Mouse (Mus musculus) frontal cortex, adult 2 months (tissue): ENCODE measurements around the gene Fat4. TPM values are rescaled to one million over a fixed set of nuclear protein-coding genes. Genes with fewer than 3 reads are reported as not detected.
A peak's percentile ranks its signal among the peaks of the same experiment; 100 is the strongest.

ENCODE experiments used
- DNase-seq, 2 experiments: peaks; one replicate each; pipeline ENCODE4 v3.0.0; 2022; ENCODE audit warnings: low spot score in 1 of 2; ENCODE audit errors: extremely low spot score in 1 of 2
- polyA plus RNA-seq: library from polyadenylated mRNA; depleted of rRNA; stranded (reverse); fragments of >200 nt; gene quantifications from 2 replicates; pipeline ENCODE4 v1.2.3, GENCODE M21; 2012

Fat4 gene
- polyA plus RNA-seq, 1 experiment = 3.4 TPM

DNA sequence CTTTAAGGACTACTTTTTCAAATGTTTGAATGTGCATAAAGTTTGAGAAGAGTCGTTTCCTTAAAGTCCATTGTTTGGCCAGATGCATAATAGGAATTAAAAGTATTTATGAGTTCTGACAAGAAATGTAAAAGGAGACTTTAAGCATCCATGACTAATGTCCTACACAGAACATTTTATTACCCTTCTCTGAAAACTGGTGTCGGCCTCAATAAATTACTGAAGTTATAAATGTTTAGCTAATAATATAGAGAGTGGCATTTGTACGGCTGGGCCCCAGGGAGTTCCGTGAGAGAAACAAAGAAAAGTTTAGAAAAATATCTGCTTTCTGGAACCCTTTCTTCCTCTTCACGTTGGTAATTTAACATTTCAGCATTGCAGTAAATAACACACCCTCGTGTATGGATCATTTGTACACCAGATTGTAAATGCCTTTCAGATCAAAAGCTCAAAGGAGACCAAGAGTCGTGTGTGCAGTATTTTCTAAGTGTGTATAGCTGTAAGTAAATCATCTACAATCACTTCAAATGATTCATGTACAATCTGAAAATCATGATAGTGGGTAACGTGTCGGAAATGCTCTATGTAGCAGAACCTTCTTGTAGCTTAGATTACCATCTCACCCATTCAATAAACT, 69.4 kb downstream of the Fat4 start:
- no peak for DNase-seq

DNA sequence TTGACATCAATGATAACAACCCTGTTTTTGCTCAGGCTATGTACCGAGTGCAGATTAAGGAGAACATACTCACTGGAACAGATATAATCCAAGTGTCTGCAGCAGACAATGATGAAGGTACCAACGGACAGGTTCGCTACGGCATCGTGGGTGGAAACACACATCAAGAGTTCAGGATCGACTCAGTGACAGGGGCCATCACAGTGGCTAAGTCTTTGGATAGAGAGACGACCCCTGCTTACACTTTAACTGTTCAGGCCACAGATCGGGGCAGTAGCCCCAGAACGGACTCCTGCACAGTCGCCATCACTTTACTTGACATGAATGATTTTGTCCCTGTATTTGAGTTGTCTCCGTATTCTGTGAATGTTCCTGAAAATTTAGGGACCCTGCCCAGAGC, 70.4 kb downstream of the Fat4 start:
- no peak for DNase-seq

DNA sequence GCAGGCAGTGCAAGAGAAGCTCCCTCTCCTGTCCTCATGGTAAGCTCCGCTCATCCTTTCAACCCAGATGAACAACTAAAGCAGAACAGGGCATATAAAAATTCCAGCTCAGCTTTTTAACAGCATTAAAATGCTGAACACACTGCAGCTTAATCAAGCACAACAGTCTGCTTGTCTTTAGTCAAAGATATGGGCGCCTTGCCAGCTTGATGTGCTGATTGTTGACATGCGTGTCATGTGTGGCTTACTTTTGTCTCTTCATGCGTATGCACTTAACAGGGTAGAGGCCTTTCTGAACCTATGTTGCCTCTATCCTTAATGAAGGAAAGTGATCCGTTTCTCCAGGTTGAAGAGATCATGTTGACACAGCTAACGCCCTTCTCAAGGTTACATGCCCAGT, 75.6 kb downstream of the Fat4 start:
- DNase-seq = no peak

GRCm38 (mm10) chr3:38967480-38967879, 80.7 kb downstream of the Fat4 start:
- no peak for DNase-seq

DNA sequence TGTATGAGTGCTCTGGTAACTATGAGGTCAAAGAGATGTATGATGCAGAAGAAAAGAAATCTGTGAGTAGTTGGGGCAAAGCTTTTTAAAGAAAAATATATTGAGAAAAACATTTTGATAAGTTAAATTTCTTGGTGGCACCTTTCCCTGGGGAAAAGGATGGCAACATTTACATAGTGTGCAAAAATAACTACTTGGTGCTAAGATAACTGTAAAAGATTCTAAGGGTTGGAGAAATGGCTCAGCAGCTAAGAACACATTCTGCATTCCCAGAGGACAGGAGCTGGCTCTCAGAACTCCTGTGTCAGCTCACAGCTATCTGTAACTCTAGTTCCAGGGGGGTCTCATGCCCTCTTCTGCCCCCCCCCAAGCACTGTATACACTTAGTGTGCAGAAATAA, 99.6 kb downstream of the Fat4 start:
- DNase-seq = no peak

- peak in 1 of 2 experiments; percentile 22 for DNase-seq
Observed at GRCm38 (mm10) chr3:38989181-38989580, 102.4 kb downstream of the Fat4 start.

GRCm38 (mm10) chr3:39000011-39000410, 113.3 kb downstream of the Fat4 start:
- DNase-seq = no peak

GRCm38 (mm10) chr3:39010544-39010943, 123.8 kb downstream of the Fat4 start:
- DNase-seq = peak; percentile 27 to 65

DNA sequence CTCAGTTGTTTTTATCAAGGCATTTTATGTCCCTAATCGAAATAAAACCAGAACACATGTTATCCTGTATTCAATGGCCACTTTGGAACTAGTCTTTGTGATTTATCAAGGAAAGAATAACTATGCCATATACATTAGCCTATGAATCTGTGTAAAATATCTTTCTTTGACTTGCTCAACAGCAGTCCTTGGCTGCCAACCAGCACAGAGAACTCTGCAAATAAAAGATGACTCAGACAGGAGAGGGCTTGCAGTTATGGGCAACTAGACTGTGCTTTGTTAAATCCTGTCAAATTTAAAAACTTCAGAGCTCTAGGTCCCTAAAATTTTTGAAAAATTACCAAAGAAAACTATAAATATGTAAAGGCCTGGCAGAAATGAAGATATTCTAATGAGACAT, 130.9 kb downstream of the Fat4 start:
- DNase-seq = peak in 1 of 2 experiments; percentile 49

- no peak for DNase-seq
Observed at GRCm38 (mm10) chr3:39036113-39036512, 149.4 kb downstream of the Fat4 start.

DNA sequence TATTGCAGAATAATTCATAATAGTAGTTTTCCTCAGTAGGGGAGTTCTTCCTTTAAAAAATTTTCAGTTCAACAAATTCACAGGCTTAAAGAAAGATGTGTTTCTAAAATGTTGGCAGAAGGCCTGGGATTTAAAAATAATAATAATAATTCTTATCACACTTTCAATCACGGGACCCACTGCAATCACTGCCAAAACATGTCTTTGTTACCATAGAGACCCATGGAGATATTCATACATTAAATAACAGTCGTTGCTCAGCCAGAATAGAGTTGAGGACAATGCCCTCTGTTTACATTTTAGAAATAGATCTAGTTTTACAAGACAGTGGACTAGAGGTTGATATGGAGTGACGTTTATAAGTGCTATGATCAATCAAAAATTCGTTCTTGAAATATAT, 159.7 kb downstream of the Fat4 start:
- no peak for DNase-seq

DNA sequence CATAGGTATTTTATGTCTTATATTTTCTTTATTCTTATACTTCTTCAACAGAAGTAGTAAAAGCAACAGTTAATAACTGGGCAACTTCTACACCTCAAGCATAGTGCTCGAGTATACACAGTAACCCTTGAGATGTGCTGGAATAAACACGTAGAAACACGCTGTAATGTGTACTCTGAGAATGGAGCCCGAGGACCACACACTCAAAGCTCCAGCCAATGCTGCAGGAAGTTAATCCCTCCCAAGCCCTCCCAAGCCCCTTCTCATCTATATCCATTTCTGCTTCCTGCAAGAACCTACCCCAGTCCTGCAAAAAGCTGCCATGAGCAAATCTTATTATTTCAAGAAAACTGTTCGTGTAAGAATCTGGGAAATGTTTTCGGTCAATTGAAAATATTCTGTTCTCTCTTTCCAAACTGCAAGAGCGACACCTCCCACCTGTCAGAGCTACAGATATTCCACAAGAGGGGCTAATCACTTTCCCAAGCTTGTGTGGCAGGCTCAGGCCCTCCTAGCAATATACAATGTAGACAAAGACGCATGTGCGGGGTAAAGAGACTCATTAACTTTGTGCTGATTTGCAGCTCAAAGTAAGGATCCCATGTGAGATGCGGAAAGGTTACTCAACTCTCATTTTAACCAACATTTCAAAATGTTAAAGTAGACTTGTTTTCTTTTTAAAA, 161.0 kb downstream of the Fat4 start:
- DNase-seq = no peak

GRCm38 (mm10) chr3:39048304-39048667, 161.5 kb downstream of the Fat4 start:
- DNase-seq = no peak

GRCm38 (mm10) chr3:39050130-39050529, 163.4 kb downstream of the Fat4 start:
- no peak for DNase-seq

DNA sequence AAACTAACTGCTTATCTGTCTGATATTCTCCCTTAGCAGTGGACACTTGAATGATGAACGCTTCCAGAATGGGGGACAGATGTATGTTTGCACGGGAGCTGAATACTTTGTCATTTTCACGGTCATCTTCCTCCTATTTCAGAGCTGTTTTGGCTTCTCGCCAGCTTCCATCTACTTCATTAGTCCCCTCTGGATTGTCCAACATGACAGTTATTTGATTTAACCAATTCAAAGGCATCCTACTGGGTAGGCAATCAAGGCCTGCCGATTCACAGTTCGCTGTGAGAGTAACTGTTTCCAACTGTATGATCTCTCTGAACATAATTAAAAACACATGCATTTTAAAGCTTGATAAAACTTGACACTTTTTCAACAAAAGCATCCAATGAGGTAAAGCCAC, 166.3 kb downstream of the Fat4 start:
- no peak for DNase-seq
